Mouse (Mus musculus) ZHBTc4 (cell line): ENCODE measurements around the gene Zxdc.

Experiments
- DNase-seq: peaks from one replicate; pipeline ENCODE4 v3.0.0-alpha.2; 2011; ENCODE audit warnings: low read depth, low spot score

The Zxdc gene

DNA sequence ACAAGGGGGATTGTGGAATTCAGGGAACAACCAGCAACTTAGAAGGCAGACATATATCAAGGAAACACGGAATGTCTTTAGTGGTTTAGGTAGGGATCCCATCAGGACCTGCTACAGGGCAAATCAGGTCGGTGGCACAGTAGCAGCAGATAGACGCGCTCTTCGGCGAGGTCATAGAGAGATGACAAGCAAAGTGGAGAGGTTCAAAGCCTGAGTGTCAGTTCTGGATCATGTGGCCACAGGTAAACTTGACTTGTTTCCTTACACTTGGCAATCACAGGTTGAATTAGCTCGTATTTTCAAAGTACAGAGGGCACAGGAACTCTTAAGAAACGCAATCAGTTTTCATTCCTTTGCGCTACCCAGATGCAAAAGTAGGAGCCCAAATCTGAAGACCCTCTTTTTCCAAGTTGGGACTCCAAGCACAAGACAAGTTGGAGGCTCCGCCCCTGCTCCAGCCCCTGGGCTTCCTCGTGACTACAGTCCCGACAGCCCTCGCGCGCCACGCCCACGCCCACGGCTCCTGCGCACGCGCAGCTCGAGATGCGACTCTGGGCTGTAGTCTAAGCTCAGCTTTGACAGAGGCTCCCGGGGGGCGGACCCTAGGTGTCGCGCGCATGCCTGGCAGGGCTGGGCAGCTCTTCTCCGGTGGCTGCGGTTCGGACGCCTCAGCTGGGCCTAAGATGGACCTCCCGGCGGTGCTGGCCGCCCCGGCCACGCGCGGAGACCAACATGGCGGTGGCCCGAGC lies at the start of gene Zxdc:
Gene Zxdc (plus strand): TSS at position 517 of the 749 bp plus-strand sequence.
- DNase-seq, result peak; percentile 99

DNA sequence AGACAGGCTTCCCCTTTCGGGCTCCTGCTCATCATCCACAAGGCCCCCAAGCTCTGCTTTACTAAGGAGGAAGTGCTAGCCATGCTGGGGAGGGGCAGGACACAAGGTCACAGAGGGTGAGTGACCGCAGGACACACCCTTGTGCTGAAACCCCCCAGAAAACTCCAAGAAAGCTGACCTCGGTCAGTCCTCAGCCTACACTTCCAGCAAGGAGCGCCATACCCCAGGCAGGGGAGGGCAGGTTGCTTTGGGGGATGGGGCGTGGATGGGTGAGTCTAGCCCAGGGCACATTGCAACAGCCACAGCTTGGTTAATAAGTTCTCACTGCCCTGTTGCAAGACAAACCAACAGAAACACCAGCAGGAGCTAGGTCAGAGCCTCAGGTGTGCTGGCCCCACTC lies 48.9 kb upstream of the Zxdc start:
- DNase-seq, result no peak

DNA sequence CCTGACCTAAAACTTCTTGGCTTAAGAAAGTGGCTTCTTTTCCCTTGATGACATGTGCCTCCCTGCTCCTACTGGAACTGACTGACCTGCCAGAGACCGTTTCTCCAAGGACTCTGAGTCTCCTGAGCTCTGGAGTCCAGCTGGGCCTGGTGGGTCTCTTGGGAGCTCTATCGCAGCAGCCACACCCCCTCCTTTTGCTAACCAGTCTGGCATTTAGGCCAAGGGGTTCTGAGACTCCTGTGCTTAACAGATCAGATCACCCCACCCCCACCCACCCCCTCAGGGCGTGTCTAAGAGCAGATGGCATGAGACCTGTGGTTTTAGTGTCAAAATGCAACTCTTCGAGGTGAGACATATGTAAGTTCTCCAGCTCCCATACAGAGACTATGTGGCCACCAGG lies 47.5 kb upstream of the Zxdc start:
- DNase-seq, result no peak

DNA sequence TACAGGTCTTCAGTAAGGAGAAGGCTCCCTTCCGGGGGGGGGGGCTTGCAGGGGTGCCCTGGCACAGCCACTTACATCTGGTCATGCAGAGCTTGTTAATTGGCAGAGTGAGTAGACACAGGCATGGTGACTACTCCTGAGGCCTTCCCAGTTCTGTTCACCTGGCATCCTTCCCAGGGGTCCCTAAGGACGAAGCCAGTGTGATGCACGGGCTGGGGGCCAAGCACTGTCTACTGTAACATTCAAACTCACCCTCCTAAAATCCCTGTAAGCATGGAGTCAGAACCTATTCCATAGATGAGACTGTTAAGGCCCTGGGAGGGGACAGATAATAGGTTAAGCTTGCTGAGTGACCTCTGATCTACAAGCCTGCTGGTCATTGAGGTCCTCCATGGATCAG lies 45.3 kb upstream of the Zxdc start:
- no peak for DNase-seq

DNA sequence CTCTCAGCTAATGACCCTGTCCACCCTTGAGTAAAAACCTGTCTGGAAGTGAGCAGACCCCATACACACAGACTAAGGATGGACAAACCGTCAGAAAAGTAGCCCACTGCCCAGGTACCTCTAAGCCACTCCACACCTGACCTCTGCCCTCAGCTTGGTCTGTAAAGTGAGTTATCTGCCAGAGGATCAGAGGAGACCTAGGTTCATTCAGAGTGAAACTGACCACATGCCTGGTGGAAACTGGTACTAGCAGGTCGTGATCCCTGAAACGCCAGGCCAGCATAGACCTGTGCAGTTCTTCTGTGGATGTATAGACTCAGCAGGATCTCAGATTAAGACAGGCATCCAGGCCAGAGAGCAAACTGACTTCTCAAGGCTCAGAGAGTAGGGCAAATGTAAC lies 44.8 kb upstream of the Zxdc start:
- DNase-seq, result no peak

DNA sequence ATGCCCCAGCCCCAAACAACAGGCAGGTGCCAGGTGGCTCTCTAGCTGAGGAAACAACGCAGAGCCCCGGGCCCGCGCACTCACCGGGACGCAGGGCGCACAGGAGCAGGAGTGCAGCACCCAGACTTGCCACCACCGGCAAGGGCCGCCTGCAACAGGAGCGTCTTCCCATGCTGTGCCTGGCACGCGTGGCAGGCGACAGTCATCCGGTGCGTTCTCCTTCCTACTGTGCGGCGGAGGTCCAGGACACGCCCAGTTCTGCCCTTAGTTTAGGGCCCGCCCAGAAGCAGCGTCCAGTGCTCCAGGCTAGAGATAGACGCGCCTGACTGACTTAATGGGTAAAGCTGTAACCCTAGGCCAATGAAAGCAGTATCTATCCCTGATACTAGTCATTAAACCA lies 44.3 kb upstream of the Zxdc start, which contains the start of gene Chst13:
Gene Chst13 (minus strand): TSS at position 195 of the 400 bp plus-strand sequence.
- DNase-seq, result peak; percentile 85

DNA sequence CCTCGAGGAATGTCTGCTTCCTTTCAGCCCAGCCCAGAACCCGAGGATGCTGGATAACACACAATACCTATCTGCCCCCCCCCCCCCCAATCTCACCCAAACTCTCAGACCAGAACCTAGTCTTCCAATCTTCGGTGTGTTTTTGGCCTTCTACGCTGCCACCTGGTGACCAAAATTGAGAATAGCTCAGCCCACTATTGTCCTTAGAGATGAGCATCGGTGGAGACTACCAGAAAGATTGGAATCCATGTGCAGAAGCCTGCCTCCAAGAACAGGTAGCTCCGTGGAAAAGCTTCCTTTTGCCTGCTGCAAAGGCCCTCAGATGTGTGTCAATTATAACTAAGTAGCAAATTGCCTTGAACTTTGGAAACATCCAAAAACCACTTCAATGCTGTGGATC lies 41.6 kb upstream of the Zxdc start:
- peak; percentile 41 for DNase-seq

DNA sequence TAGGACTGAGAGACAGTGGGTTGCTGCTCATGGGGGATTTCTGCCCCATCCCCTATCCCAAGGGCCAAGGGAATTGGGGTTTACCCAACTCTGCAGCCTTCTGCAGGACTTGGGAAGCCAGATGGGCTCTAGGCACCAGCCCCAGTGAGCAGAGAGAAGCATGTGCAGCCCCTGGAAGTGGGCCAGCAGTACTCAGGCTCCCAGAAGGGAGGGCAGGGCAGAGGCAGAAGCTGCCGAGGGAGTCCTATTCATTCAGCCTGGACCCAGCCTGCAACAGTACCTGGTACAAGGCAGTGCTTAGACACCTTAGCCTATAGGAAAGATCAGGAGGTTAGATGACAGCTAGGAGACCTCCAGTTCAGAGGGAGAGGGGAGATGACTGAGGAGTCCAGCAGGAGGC lies 39.3 kb upstream of the Zxdc start:
- no peak for DNase-seq

DNA sequence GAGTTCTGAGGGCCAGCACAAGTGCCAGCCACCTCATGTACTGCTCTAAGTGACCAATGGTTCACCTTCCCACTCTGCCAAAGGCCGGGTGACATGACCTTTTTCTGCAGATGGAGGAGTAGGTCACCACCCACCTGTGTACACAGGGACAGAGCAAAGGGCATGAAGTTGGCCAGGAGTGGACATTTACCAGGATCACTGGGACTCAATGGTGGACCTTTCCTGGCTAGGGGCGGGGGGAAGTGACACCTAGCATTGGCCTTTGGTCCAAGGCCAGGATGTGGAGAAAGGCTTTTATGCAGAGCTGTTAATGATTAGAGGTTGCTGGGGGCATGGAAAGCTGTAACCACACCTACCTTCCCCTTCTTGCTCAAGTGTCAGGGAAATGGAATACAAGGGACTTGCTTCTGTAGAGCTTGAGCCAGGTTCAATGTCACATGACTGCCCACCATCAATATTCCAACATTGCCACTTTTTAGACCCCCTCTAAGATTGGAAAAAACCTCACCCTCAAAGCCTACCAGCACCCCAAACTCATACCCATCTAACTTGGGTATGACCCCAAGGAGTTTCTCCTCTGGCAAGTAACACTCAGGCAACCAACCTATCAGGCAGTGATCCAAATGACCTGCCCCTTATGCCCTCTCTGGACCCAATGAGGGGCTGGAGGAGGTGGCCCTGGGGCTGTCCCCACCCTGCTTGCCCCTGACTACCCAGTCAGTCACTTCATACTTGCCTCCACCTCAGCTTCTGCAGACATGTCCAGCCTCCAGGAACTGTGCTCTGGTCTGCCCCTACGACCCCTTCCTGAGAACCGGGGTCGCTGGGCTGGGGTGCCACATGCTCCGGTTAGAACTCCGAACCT lies 36.5 kb upstream of the Zxdc start, which contains the start of gene Uroc1:
Gene Uroc1 (plus strand): TSS at position 724 of the 865 bp plus-strand sequence.
- no peak for DNase-seq

DNA sequence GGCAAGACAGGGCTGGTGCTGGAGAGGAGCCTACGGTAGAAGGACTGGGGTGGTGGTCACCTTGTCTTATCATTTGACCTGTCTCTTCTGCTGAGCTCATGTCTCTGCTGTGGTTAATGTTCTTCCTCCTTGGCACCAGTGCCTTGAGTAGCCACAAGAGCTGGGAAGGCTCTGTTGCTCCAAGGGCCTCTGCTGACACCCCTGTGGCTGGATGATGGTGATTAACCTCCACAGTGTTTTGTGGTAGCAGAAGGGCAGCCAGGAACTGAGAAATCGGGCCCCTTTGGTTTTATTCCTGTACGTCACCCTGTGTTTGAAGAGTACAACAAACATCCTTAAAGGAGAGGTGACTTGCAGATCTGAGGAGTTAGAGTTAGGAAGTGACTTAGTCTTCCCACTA lies 35.0 kb upstream of the Zxdc start:
- DNase-seq, result no peak

DNA sequence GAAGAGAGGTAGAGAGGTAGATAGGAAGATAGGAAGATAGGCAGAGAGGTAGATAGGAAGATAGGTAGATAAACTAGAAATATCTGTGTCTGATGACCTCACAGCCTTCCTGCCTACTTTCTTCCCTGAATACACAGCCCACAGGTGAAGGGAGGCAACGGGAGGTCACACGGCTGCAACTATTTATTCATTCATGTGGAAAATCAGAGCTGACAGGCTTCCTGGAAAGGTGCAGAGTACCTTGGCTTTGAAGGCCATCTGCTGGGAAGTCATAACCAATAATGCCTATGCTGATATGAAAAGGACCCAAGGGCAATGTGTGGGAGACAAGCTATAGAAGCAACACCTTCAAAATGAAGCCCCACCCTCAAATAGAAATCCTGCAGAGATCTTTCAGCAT lies 26.9 kb upstream of the Zxdc start:
- DNase-seq, result no peak

DNA sequence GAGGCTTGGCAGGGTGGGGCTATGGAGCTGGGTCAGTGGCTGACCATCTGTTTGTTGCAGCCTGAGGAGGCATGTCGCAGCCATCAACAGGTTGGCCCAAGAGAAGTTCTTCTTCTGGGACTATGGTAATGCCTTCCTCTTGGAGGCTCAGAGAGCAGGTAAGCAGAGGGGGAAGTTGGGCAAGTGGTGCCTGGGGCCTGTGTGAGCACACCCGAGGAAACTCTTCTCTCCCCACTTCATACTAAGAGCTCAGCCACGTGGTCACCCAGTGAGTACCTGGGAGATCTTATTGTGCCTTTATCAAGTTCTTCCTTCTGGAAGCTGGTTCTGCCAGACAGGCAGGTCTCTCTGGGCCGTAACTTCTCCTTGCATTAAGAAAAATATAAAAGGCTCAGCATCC lies 22.1 kb upstream of the Zxdc start:
- no peak for DNase-seq

DNA sequence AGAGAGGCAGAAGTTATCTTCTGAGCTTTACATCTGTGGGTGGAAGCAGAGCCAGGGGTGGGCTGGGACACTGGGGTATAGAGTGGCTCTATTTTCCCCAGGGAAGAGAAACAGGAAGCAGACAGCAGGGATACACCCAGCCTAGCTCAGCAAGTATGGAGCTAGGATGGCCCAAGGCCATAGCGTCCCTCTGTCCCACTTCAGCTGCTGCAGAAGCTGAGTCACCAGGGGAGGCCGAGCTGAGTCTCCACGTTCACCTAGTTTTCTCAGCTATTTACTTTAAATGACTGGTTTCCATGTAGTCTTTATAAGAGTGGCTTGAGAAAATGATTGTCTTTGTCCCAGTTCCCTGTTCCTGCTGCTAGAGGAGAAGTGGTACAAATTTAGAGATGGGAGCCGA lies 20.8 kb upstream of the Zxdc start:
- no peak for DNase-seq

DNA sequence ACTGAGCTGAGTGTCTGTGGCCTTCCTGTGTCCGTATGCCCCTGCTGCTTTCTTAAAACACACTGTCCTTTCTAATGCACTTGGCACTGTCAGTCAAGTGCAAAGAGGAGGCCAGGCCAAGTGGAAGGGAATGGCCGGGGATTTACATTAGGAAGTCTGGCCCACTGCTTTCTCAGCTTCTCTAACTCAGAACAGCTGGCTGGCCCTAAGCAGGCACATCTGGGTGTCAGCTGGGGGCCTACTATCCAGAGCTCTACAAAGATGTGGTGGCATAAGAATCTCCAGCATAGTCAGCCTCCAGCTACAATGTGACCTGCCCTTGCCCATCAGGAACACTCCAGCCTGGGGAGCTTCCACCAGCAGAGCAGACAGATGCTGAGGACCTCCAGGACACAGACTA lies 19.3 kb upstream of the Zxdc start:
- no peak for DNase-seq

DNA sequence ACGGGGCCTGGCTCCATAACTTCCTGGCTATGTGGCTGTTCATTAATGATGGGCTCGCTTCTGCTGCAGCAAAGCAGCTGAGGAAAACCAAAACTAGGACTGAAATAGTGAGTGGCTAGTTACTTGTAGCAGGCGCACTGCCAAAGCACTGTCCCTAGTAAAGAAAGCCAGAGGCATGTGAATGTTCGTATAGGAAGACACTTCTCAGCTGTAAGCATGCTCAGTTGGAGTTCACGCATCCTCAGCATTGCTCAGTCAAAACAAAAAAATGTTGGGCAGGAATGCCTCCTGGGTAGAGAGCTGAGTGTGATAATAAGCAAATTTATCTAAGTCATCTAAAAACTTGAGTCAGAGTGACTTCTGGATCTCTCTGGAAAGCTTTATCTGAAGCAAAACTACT lies 11.2 kb upstream of the Zxdc start:
- DNase-seq, result no peak

DNA sequence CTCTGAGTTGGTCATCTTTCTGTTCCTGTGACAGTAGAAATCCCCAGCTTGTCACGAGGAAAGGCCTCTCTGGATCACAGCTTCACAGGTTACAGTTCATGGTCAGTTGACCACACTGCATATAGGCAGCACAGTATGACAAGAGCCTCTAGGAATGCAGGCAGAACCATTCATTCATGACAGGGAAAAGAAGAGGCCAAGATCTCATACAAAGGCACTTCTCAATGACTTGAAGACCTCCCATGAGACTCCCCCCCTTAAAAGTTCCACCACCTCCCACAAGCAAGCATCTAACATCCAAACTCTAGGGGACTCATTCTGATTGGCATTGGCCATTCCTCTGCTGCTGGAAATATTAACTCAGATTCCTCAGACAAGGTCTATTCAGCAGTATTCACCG lies 9.8 kb upstream of the Zxdc start:
- DNase-seq, result no peak

DNA sequence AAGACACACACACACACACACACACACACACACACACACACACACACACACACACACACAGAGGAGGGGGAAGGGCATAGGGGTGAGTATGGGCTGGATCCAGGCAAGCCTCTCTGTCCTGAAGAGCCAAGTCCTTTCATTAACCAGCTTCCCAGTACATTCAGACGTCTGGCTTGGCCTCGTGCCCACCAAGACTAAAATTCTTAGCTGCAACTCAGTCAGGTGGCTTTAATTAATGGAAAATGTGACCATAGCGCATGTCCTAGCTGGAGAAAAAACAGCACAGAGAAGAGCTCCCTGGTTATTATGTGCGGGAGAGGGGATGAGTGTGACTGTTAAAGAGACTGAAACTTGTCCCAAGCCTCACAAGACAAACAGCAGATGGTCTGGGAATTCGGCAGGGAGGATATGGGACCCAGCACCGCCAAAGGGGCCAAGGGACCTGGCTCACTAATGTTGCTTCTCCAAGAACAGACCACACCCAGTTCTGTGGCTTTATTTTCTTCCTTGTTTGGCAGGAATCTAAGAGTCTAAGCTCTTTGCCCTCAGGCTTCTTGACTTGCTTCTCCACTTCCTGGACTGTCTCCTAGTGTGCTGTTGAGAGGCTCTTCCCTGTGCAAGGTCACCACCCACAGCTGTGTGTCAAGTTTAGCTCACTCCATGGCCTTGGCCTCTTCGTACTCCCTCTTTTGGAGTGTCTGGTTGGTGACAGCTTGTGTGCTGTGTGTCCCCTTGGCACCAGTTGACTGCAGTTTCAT lies 9.1 kb upstream of the Zxdc start:
- peak; percentile 84 for DNase-seq

DNA sequence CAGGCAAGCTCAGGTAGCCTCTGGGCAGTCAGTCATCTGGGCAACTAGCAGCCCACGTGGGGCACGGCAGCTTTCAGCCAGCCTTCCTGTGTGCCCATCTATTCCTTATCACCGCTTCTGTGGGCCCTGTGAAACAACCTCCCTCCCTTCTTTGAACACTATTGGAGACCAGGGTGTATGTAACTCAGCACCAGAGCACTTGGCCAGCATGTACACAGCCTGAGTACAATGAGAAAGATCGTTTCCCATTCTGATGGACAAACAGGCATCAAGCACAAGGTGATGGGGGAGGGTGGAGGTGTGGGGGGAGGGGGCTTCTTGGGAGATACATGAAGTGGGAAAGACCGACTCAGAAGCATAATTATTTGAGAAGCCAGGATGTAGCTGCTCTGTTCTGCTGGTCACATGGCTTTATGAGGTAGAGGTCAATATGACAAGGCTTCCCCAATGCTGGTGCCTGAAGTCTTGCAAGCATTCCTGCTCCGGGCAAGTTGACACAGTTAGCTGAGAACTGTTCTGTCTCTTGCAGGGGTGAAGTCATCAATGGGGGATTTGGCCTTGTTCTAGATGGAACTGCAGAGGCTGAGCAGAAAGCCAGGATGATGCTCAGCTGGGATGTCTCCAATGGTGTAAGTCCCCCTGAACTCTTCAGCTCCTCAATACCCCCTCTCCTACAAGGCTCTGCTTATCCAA lies 8.2 kb upstream of the Zxdc start:
- peak; percentile 77 for DNase-seq

DNA sequence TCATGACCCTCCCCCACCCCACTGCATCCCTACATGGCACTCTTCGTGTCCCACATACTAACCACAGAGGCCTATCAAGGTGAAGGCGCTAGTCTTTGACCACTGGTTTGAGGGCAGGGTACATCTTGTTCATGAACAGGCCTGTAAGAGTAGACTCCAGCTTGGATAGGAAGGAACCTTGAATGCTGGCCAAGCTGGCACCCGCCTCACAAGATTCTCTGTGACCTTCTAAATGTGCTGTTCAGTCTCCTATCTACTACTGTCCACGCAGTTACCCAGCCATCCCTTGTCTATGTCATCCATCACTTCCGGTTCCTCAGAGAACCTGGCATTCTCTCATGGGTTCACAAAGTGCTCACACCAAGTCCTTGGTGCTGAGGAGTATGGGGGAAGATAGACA lies 6.0 kb upstream of the Zxdc start:
- DNase-seq, result no peak

DNA sequence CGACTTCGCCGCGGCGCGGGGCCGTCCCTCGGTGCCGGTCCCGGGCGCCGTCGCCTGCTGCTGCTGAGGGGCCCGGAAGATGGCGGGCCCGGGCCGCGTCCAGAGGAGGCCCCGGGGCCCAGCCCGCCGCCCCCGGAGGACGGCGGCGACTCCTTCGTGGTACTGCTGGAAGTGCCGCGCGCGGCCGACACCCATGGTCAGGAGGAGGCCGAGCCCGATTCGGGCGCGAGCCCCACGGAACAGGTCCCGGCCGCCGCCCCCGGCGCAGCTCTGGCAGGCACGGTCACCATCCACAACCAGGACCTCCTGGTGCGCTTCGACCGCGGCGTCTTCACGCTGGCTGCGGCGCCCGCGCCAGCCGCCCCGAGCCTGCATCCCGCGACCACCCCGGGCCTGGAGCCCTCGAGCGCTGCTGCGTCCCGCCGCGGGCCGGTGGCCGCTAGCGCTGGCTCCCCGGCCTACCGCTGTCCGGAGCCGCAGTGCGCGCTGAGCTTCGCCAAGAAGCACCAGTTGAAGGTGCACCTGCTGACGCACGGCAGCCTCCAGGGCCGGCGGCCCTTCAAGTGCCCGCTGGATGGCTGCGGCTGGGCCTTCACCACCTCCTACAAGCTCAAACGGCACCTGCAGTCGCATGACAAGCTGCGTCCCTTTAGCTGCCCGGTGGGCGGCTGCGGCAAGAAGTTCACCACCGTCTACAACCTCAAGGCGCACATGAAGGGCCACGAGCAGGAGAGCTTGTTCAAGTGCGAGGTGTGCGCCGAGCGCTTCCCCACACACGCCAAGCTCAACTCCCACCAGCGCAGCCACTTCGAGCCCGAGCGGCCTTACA lies 647 bp downstream of the Zxdc start:
- peak; percentile 76 for DNase-seq

DNA sequence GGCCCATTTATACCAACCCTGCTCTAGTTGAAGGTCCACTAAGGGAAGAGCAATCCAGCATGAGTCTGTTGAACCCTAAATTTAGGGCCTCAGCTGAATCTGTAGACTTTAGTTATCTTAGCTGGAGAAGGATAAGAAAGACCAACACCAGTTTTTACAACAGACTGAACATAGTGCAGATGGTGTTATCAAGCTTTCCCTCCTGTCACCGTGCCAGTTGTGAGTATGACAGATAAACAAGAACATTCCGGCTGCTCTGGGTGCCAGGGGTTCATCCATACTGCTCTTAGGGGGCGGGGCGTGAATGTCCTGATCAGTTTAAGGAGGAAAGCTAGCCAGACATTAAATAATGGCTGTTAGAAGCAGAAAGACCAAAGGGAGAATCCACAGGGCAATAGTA lies 5.4 kb downstream of the Zxdc start:
- DNase-seq, result no peak
